Mouse (Mus musculus) hindbrain, embryonic 16.5 days (tissue): ENCODE data around the gene Eva1c. TPM values are rescaled to one million over a fixed set of nuclear protein-coding genes. Genes with fewer than 3 reads are reported as not detected.
A peak's percentile ranks its signal among the peaks of the same experiment; 100 is the strongest.

Experiments used
- ATAC-seq: fragments of 200-750 bp; cut with Nextera tagmentation; 2 replicates; pipeline ENCODE4 v1.8.0; 2017; ENCODE audit warnings: moderate TSS enrichment, moderate library complexity
- H3K27ac ChIP-seq: fragments of 300-500 bp; sonication (generic); 2 replicates; pipeline ENCODE4 v1.5.1; 2014; ENCODE audit warnings: low read depth, mild to moderate bottlenecking, control low read depth, low read length, moderate library complexity
- H3K27me3 ChIP-seq: fragments of 300-500 bp; sonication (generic); replicated peaks from 2 replicates; pipeline ENCODE4 v1.6.1; 2014; ENCODE audit warnings: low read length; ENCODE audit not compliant: control insufficient read depth, insufficient read depth
- H3K36me3 ChIP-seq: fragments of 300-500 bp; sonication (generic); 2 replicates; pipeline ENCODE4 v1.6.1; 2014; ENCODE audit warnings: mild to moderate bottlenecking, low read length, moderate library complexity, mixed read lengths; ENCODE audit not compliant: control insufficient read depth, insufficient read depth
- H3K4me1 ChIP-seq: fragments of 300-500 bp; sonication (generic); 2 replicates; pipeline ENCODE4 v1.6.1; 2014; ENCODE audit warnings: low read depth, low read length; ENCODE audit not compliant: control insufficient read depth, insufficient read depth
- H3K4me2 ChIP-seq: fragments of 300-500 bp; sonication (generic); 2 replicates; pipeline ENCODE4 v1.6.1; 2014; ENCODE audit warnings: mild to moderate bottlenecking, low read length, control low read depth, moderate library complexity
- H3K4me3 ChIP-seq: fragments of 300-500 bp; sonication (generic); 2 replicates; pipeline ENCODE4 v1.5.1; 2014; ENCODE audit warnings: mild to moderate bottlenecking, low read length, control low read depth, moderate library complexity
- H3K9ac ChIP-seq: fragments of 300-500 bp; sonication (generic); 2 replicates; pipeline ENCODE4 v1.6.1; 2014; ENCODE audit warnings: low read depth, mild to moderate bottlenecking, control low read depth, low read length, moderate library complexity
- H3K9me3 ChIP-seq: fragments of 300-500 bp; sonication (generic); 2 replicates; pipeline ENCODE4 v1.6.1; 2014; ENCODE audit warnings: mild to moderate bottlenecking, low read length, moderate library complexity; ENCODE audit not compliant: control insufficient read depth
- WGBS: fragments of 180-500 bp; shearing (Covaris S2); extraction: QIAGEN DNeasy Blood & Tissue Kit; methylation state at CpG from one replicate; pipeline ENCODE4 v1.1.7; 2014; 5-methylcytosine and 5-hydroxymethylcytosine counted together
- polyA plus RNA-seq: library from polyadenylated mRNA; unstranded; fragments of >200 nt; fragmentation: Nextera tagmentation; extraction: Ambion mirVana; gene quantifications from 2 replicates; pipeline ENCODE4 v1.2.1, GENCODE M21; 2015

The Eva1c gene
- polyA plus RNA-seq, 1 experiment from 2014 or later, result 4.4 TPM

GRCm38 (mm10) chr16:90830686-90831439 is 4.3 kb downstream of the Eva1c start:
- peak; percentile 82 for ATAC-seq
- Histone ChIP-seq H3K4me2 (peak overlapping the region; percentile 99), H3K27me3 (no peaks in the 10 kb centered on the region; the same call in 1 of the 2 replicates), H3K36me3 (no peaks in the 10 kb centered on the region), H3K9ac (peak overlapping the region; percentile 67), H3K27ac (peak overlapping the region; percentile 34), H3K9me3 (no peaks in the 10 kb centered on the region), H3K4me3 (peak overlapping the region; percentile 59), H3K4me1 (peaks cover 16% of the 10 kb centered on the region)
- WGBS, result under 1% methylated on average over 64 of the region's 67 CpGs

GRCm38 (mm10) chr16:90831676-90832075 is 5.2 kb downstream of the Eva1c start:
- Histone ChIP-seq H3K27me3 (no peaks in the 10 kb centered on the region; the same call in 1 of the 2 replicates), H3K9ac (no peak overlapping the region)
- no peak for ATAC-seq

GRCm38 (mm10) chr16:90832495-90832894 is 6.0 kb downstream of the Eva1c start:
- WGBS, result 39% methylated on average over 6 of the region's 6 CpGs
- Histone ChIP-seq H3K9me3 (no peaks in the 10 kb centered on the region), H3K27me3 (no peaks in the 10 kb centered on the region; the same call in 1 of the 2 replicates), H3K4me1 (peaks cover 16% of the 10 kb centered on the region), H3K9ac (no peak overlapping the region), H3K27ac (no peak overlapping the region), H3K4me3 (no peak overlapping the region), H3K36me3 (no peaks in the 10 kb centered on the region), H3K4me2 (no peak overlapping the region; the same call in 1 of the 2 replicates)
- no peak for ATAC-seq

More at GRCm38 (mm10) chr16:90831676-90832075, 5.2 kb downstream of the Eva1c start:
- Histone ChIP-seq H3K27ac (no peak overlapping the region), H3K4me2 (peak overlapping the region; percentile 99), H3K4me3 (peak overlapping the region; percentile 59), H3K36me3 (no peaks in the 10 kb centered on the region), H3K4me1 (peaks cover 16% of the 10 kb centered on the region), H3K9me3 (no peaks in the 10 kb centered on the region)
- 18% methylated on average over 14 of the region's 15 CpGs for WGBS

- no peaks in the 10 kb centered on the region; the same call in 1 of the 2 replicates for H3K27me3 ChIP-seq
- H3K4me1 ChIP-seq, result peaks cover 16% of the 10 kb centered on the region
- no peak overlapping the region for H3K9ac ChIP-seq
- WGBS, result 15% methylated on average over 9 of the region's 9 CpGs
- ATAC-seq, result no peak
- no peaks in the 10 kb centered on the region for H3K9me3 ChIP-seq
- no peak overlapping the region for H3K4me3 ChIP-seq
- no peaks in the 10 kb centered on the region for H3K36me3 ChIP-seq
- H3K4me2 ChIP-seq, result no peak overlapping the region
- no peak overlapping the region for H3K27ac ChIP-seq
Measured at GRCm38 (mm10) chr16:90833041-90833791, 6.7 kb downstream of the Eva1c start.

- WGBS, result 45% methylated on average over 8 of the region's 8 CpGs
- H3K27ac ChIP-seq, result no peak overlapping the region
- H3K4me2 ChIP-seq, result no peak overlapping the region
- H3K36me3 ChIP-seq, result no peaks in the 10 kb centered on the region
- H3K4me3 ChIP-seq, result no peak overlapping the region
- H3K27me3 ChIP-seq, result no peaks in the 10 kb centered on the region
- 0 out of 2 replicates have a peak, but pooled peaks have one; percentile 62 for ATAC-seq
- H3K9me3 ChIP-seq, result no peaks in the 10 kb centered on the region
- peaks cover 6% of the 10 kb centered on the region for H3K4me1 ChIP-seq
- no peak overlapping the region for H3K9ac ChIP-seq
Measured at GRCm38 (mm10) chr16:90837431-90837830, 10.9 kb downstream of the Eva1c start.

- Histone ChIP-seq H3K4me1 (peaks cover 5% of the 10 kb centered on the region; the same call in 1 of the 2 replicates), H3K9me3 (no peaks in the 10 kb centered on the region), H3K4me2 (no peak overlapping the region), H3K9ac (no peak overlapping the region), H3K27ac (no peak overlapping the region), H3K4me3 (no peak overlapping the region), H3K36me3 (no peaks in the 10 kb centered on the region), H3K27me3 (no peaks in the 10 kb centered on the region)
- no peak; the same call in 1 of the 2 replicates for ATAC-seq
- WGBS, result 22% methylated on average over 9 of the region's 9 CpGs
Measured at GRCm38 (mm10) chr16:90842164-90842563, 15.6 kb downstream of the Eva1c start.

- 0 out of 2 replicates have a peak, but pooled peaks have one; percentile 40 for ATAC-seq
- 45% methylated on average over 6 of the region's 6 CpGs for WGBS
- H3K4me3 ChIP-seq, result no peak overlapping the region
- no peaks in the 10 kb centered on the region for H3K36me3 ChIP-seq
- no peak overlapping the region for H3K9ac ChIP-seq
- peaks cover 5% of the 10 kb centered on the region; the same call in 1 of the 2 replicates for H3K4me1 ChIP-seq
- no peak overlapping the region for H3K4me2 ChIP-seq
- H3K27ac ChIP-seq, result no peak overlapping the region
- H3K27me3 ChIP-seq, result no peaks in the 10 kb centered on the region
- no peaks in the 10 kb centered on the region for H3K9me3 ChIP-seq
Measured at GRCm38 (mm10) chr16:90845038-90845437, 18.5 kb downstream of the Eva1c start.

GRCm38 (mm10) chr16:90845591-90845990 is 19.1 kb downstream of the Eva1c start:
- Histone ChIP-seq H3K36me3 (no peaks in the 10 kb centered on the region), H3K27me3 (no peaks in the 10 kb centered on the region), H3K9me3 (no peaks in the 10 kb centered on the region), H3K27ac (no peak overlapping the region), H3K4me3 (no peak overlapping the region), H3K4me2 (no peak overlapping the region), H3K4me1 (peaks cover 5% of the 10 kb centered on the region; the same call in 1 of the 2 replicates), H3K9ac (no peak overlapping the region)
- WGBS, result 48% methylated on average over 13 of the region's 13 CpGs
- peak; percentile 61 for ATAC-seq

GRCm38 (mm10) chr16:90848697-90849096 is 22.2 kb downstream of the Eva1c start:
- no peak for ATAC-seq
- no peaks in the 10 kb centered on the region; the same call in 1 of the 2 replicates for H3K4me1 ChIP-seq
- H3K9ac ChIP-seq, result no peak overlapping the region
- no peak overlapping the region for H3K4me3 ChIP-seq
- H3K9me3 ChIP-seq, result no peaks in the 10 kb centered on the region
- no peaks in the 10 kb centered on the region for H3K27me3 ChIP-seq
- no peak overlapping the region for H3K27ac ChIP-seq
- no peaks in the 10 kb centered on the region for H3K36me3 ChIP-seq
- no peak overlapping the region for H3K4me2 ChIP-seq
- 64% methylated on average over 7 of the region's 7 CpGs for WGBS
